Mouse (Mus musculus) left cerebral cortex, postnatal 25 days (tissue): Measurements from ENCODE around the gene Srd5a3. TPM values are rescaled to one million over a fixed set of nuclear protein-coding genes. Genes with fewer than 3 reads are reported as not detected.

ENCODE experiments used
- DNase-seq, 2 experiments: peaks; one replicate each; pipeline ENCODE4 v3.0.0; 2022; ENCODE audit warnings: low spot score in 2 of 2, mixed read lengths in 1 of 2
- intact Hi-C: fragments of 180-260 bp; cut with DNase I; formaldehyde crosslinking; loops from one replicate; pipeline ENCODE4 v1.15.1; 2025
- total RNA-seq, 2 experiments: library from RNA; stranded (reverse); gene quantifications; 2 replicates each; pipeline ENCODE4 v1.2.3; 2021

Srd5a3 gene
- total RNA-seq, 2 experiments from 2014 or later: 18.8 to 20.2 TPM

DNA sequence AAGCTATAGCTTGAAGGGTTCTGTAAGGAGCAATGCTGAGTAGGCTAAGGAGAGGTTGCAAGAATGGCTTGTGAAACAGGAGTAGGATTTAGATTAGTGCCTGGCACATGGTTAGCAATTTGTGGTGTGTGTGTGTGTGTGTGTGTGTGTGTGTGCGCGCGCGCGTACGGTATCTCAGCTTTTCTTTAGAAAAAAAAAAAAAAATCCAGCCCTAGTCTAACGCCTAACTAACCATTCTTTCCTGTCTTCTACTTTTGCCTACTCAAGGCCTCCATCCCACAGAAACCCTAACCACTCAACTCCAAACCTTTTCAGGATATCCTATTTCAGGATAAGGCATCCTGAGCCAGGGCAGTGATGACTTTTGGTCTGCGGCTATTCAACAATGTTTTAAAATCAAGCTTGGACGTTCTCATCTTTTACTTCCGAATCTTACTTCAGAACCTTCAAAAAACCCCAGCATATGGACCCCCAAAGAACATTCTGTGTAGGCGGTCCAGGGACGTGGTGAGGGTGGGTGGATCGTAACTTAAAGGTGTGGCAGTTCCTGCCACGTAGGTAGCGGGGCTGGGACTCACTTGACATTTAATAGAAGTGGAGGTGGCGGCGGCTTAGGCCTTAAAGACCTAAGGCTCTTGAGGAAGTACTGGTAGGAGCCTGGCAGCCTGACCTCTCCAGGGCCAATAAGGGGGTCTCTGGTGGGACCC is 43.1 kb downstream of the Srd5a3 start:
- intact Hi-C loops: loop anchor here (2.0 kb wide), 1 partner anchor 42 kb away; the partner anchor contains the start of gene Srd5a3
- no peak for DNase-seq

DNA sequence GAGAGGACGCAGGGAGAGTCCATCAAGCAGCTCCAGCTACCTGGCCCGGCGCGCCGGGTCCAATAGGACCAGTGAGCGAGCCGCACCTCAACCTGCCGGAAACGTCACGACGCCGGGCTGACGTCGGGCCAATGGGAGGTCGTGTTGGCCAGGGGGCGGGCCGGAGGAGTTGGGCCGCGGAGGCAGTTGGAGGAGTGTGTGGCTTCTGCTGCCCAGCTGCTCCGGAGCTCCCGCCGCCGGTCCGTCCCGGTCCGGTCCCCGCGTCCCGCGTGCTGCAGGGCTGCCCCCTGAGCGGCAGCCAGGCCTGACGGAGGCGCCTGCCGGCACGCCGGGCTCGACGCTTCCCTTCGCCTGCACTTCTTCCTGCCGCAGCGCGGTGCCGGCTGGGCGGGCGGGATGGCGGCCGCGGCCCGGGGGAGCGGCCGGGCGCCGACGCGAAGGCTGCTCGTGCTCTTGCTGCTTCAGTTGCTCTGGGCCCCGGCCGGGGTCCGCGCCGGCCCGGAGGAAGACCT is 43.7 kb downstream of the Srd5a3 start, which contains the start of gene Tmem165:
Tmem165 (plus strand) TSS at position 131 of the 512 bp plus-strand sequence.
- intact Hi-C loops: loop anchor here (2.0 kb wide), 1 partner anchor 43 kb away; the partner anchor contains the start of gene Srd5a3
- DNase-seq: peak; percentile 95 to 97

DNA sequence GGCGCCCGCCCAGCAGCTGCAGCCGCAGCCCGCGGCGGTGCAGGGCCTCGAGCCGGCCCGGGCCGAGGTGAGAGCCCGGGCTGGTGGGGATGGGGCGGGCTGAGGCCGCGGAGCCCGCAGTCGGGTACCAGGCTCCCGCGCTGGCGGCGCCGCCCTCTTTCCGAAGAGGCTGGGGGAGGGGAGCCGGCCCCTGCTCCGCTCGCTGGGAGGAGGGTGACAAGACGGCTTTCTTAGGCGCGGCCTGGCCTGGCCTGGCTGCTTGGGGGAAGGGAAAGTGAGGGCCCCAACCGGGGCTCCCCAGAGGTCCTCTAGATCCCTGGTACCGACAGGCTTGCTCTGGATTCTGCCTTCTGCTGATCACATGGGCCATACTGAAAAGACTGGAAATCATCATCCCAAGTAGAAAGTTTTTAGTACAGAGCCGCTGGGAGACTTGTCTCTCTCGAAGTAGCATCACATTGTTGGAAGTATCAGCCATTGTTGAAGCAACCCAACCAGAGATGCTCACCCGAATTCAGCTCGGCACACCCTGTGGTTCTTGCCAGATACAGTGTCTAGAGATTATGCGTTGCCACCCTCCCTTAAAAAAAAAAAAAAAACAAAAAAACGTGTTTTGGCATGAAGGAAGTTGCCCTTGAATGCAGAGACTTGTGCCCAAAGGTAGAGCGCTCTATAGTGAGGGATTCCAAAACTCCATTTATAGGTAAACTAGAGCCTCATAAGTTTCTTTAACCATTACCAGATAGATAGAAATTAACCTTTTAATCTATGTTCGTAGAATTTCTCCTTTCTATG is 44.4 kb downstream of the Srd5a3 start:
- peak; percentile 42 to 46 for DNase-seq
- intact Hi-C loops: no loop called here

DNA sequence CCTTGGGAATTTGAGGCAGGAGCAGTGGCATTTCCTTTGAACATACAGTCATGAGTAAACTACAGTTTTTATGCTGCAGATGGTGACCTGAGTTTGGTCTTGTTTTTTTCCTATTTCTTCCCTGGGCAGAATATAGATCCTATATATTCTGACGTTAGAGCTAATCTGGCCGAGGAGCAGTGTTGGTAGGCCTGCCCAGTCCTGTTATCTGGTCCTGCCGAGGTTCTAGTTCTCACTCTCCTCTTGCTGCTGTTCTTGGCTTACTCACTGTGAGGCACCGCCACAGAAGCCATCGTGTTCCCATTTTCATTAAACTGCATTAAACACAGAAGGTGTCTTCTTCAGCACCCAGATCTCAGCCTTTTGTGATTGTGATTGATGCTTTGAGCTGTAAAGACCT is 47.8 kb downstream of the Srd5a3 start:
- no peak for DNase-seq
- intact Hi-C loops: no loop called here

DNA sequence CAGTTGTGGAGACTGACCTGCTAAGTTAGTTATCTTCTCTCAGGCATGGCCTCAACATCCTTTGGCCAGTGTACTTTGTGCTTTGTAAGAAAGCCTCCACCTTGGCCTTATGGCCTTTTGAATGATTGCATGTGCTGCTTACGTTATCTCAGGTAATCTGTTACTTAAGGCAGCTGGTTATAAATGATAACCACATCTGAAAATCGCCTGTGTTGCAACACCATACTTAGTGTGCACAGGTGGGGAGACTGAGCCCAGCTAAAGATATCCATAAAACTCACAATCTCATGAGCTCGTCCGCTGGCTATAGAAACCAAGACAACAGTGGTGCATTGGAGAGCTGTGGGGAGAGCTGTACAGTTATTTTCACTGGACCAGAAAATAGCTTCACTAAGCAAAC is 50.5 kb downstream of the Srd5a3 start:
- intact Hi-C loops: no loop called here
- DNase-seq: no peak

DNA sequence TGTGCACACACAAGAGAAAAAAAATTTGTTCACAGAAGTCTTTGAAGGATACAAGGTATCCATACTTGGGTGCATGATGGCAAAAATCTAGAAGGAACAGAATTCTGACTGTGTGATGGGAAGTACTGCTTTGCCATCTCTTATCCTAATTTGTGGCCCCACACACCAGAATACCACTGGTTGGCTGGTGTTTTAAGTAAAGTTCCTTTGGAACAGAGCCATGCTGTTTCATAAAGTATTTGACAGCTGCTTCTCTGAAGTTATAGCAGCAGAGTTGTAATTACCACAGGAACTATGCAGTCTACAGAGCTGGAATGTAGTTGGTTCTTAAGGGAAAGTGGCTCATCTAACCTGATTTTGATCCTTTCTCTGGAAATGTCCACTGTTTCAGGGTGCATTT is 53.0 kb downstream of the Srd5a3 start:
- intact Hi-C loops: no loop called here
- DNase-seq: no peak

DNA sequence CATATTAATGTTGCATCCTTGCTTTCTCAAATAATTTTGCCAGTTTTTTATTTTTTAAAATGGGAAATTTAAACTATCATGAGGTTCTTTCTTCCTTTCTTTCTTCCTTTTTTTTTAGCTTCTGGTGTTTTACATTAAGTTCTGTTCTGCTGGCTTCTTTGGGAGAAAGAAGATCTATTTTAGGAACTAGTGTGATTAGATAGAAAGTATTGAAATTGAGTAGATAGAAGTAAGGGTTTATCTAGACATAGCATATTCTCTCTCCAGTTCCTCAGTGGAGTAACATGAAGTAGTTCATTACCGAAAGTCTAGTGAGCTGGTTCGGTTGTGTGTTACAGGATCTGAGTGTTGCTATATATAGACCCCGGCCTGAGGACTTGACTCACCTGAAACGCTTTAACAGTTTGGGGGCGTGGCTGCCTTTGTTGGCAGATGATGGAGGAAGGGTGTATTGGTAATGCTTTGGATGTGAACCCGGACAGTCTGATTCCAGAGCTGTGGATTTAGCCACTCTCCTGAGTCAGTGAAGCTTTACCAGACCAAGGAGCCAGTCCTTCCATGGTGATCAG is 54.4 kb downstream of the Srd5a3 start:
- no peak for DNase-seq
- intact Hi-C loops: no loop called here

DNA sequence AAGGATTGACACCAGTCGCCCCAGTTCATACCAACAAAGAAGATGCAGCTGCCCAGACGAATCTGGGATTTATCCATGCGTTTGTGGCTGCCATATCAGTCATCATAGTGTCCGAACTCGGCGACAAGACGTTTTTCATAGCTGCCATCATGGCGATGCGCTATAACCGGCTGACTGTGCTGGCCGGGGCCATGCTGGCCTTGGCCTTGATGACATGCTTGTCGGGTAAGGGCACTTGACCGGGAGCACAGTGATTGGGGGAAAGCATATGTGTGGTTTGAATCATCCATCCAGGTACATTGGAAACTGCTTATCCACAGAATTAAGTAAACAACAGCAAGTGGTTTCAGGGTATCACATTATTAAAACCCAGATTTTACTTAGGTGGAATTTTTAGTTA is 59.3 kb downstream of the Srd5a3 start:
- DNase-seq: no peak
- intact Hi-C loops: no loop called here

DNA sequence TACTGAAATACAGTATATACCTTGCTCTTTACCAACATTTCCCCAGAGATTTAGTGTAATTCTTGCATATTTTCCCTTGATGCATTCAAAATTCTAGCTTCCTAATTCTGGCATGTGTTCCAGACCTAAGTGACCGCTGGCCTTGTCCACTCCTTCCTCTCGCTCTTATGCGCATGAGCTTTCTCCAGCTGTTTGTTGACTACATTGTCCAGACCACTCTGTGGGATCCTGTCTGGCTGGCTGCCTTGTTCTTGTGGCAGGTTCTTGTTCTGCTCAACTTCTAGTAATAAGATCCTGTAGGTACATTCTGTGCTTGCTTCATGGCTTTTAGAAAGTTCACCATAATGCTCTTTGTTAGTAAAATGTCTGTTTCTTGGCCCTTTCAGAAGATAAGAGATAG is 63.1 kb downstream of the Srd5a3 start:
- intact Hi-C loops: no loop called here

More for the DNA sequence above, 63.1 kb downstream of the Srd5a3 start:
- DNase-seq: no peak

Other genes with a start within 250 kb of the Srd5a3 start
- 10 to 100 TPM; 10.2 to 10.5 TPM for gene Kdr, start 161.8 kb upstream of the Srd5a3 start, total RNA-seq
- 10 to 100 TPM; 33.9 to 37.4 TPM for gene Tmem165, start 43.6 kb downstream of the Srd5a3 start, total RNA-seq
- 10 to 100 TPM; 54.5 to 56.3 TPM for gene Clock, start 164.5 kb downstream of the Srd5a3 start, total RNA-seq
- not detected for gene Pdcl2, start 190.9 kb downstream of the Srd5a3 start, total RNA-seq
- not detected for gene Nmu, start 223.5 kb downstream of the Srd5a3 start, total RNA-seq